Mouse (Mus musculus): ENCODE data around the gene Sypl. TPM values are rescaled to one million over a fixed set of nuclear protein-coding genes. Genes with fewer than 3 reads are reported as not detected.

Gene Sypl
- total and polyA plus RNA-seq, 3 experiments: 13.3 to 110 (median 52.8) TPM

- Histone ChIP-seq H3K36me3 (ENCODE audit: control insufficient read depth in 1 of 2, insufficient read depth in 2 of 2, low read length in 2 of 2) (peaks cover 15 to 32% of the 10 kb centered on the region in 2 experiments), H3K4me3 (ENCODE audit: control insufficient read depth in 1 of 2, insufficient read depth in 1 of 2, low read depth in 2 of 2, low read length in 2 of 2) (no peak overlapping the region), H3K9ac (ENCODE audit: control insufficient read depth, low read depth, low read length, poor library complexity, severe bottlenecking) (no peak overlapping the region), H3K27ac (ENCODE audit: control insufficient read depth, low read depth, low read length) (no peak overlapping the region), H3K9me3 (replicated peaks; ENCODE audit: insufficient read depth, low read length) (no peaks in the 10 kb centered on the region), H3K27me3 (ENCODE audit: control insufficient read depth in 1 of 2, insufficient read depth in 2 of 2, low read length in 2 of 2) (no peaks in the 10 kb centered on the region), H3K4me1 (ENCODE audit: control insufficient read depth in 1 of 2, insufficient read depth in 2 of 2, low read length in 2 of 2) (peaks cover 11 to 18% of the 10 kb centered on the region in 2 experiments), H3K79me2 (ENCODE audit: control insufficient read depth, insufficient read depth, low read length, poor library complexity) (no peaks in the 10 kb centered on the region)
- TF ChIP-seq RCOR1 (IDR thresholded peaks at IDR 0.05; ENCODE audit: low read depth, low read length): no peak
- TF ChIP-seq EP300 (IDR thresholded peaks at IDR 0.05; ENCODE audit: low read depth in 1 of 2, low read length in 2 of 2): peak in 1 of 2 experiments; percentile 16; a peak in 1 of 4 replicates
- peak; percentile 73; the same call in 1 of the 2 replicates for TF ChIP-seq MEF2A (IDR thresholded peaks at IDR 0.05; ENCODE audit: extremely low read depth, insufficient replicate concordance, low read depth, low read length, poor library complexity, severe bottlenecking)
- no peak for TF ChIP-seq NELFE (IDR thresholded peaks at IDR 0.05; ENCODE audit: low read depth, low read length)
- no peak for TF ChIP-seq CHD2 (IDR thresholded peaks at IDR 0.05; ENCODE audit: low read length)
- TF ChIP-seq ZKSCAN1 (IDR thresholded peaks at IDR 0.05; ENCODE audit: low read depth, low read length): no peak
- no peak for TF ChIP-seq ELF1 (IDR thresholded peaks at IDR 0.05; ENCODE audit: low read depth, low read length)
- TF ChIP-seq POLR2AphosphoS2 (IDR thresholded peaks at IDR 0.05; ENCODE audit: low read length): no peak
- TF ChIP-seq E2F4 (IDR thresholded peaks at IDR 0.05; ENCODE audit: borderline replicate concordance, low read depth, low read length): no peak
- no peak for TF ChIP-seq BHLHE40 (IDR thresholded peaks at IDR 0.05; ENCODE audit: borderline replicate concordance, low read depth, low read length)
- no peak for TF ChIP-seq TAL1 (IDR thresholded peaks at IDR 0.05; ENCODE audit: low read length)
- no peak for TF ChIP-seq SMC3 (IDR thresholded peaks at IDR 0.05; ENCODE audit: low read depth, low read length)
- TF ChIP-seq CHD1 (IDR thresholded peaks at IDR 0.05; ENCODE audit: low read depth, low read length): no peak
- TF ChIP-seq GATA1 (IDR thresholded peaks at IDR 0.05; ENCODE audit: low read depth, low read length): no peak
- DNase-seq (ENCODE audit: low read depth, low spot score): no peak
Observed at GRCm38 (mm10) chr12:32972287-32972686, 18.6 kb downstream of the Sypl start.

GRCm38 (mm10) chr12:32974893-32975292, 21.2 kb downstream of the Sypl start:
- H3K9ac ChIP-seq (ENCODE audit: control insufficient read depth, low read depth, low read length, poor library complexity, severe bottlenecking): no peak overlapping the region
- H3K27me3 ChIP-seq (ENCODE audit: control insufficient read depth in 1 of 2, insufficient read depth in 2 of 2, low read length in 2 of 2): no peaks in the 10 kb centered on the region
- no peak for DNase-seq (ENCODE audit: low read depth, low spot score)
- peaks cover 11 to 17% of the 10 kb centered on the region in 2 experiments for H3K4me1 ChIP-seq (ENCODE audit: control insufficient read depth in 1 of 2, insufficient read depth in 2 of 2, low read length in 2 of 2)
- no peak overlapping the region for H3K4me3 ChIP-seq (ENCODE audit: control insufficient read depth in 1 of 2, insufficient read depth in 1 of 2, low read depth in 2 of 2, low read length in 2 of 2)
- H3K36me3 ChIP-seq (ENCODE audit: control insufficient read depth in 1 of 2, insufficient read depth in 2 of 2, low read length in 2 of 2): peaks cover 4 to 29% of the 10 kb centered on the region in 2 experiments
- no peaks in the 10 kb centered on the region for H3K9me3 ChIP-seq (replicated peaks; ENCODE audit: insufficient read depth, low read length)
- no peak overlapping the region for H3K27ac ChIP-seq (ENCODE audit: control insufficient read depth, low read depth, low read length)
- TF ChIP-seq POLR2AphosphoS2 (IDR thresholded peaks at IDR 0.05; ENCODE audit: low read length) (no peak), MXI1 (IDR thresholded peaks at IDR 0.05; ENCODE audit: low read depth, low read length) (no peak)
- H3K79me2 ChIP-seq (ENCODE audit: control insufficient read depth, insufficient read depth, low read length, poor library complexity): no peaks in the 10 kb centered on the region

- TF ChIP-seq MYC (IDR thresholded peaks at IDR 0.05; ENCODE audit: low read depth, low read length) (no peak), MAFK (IDR thresholded peaks at IDR 0.05; ENCODE audit: borderline replicate concordance, low read depth, low read length) (no peak), E2F4 (IDR thresholded peaks at IDR 0.05; ENCODE audit: borderline replicate concordance, low read depth, low read length) (no peak), TAL1 (IDR thresholded peaks at IDR 0.05; ENCODE audit: low read length) (no peak), KAT2A (conservative IDR thresholded peaks at IDR 0.05; ENCODE audit: low read depth, low read length) (no peak)
- peaks cover 11 to 14% of the 10 kb centered on the region in 2 experiments for H3K4me1 ChIP-seq (ENCODE audit: control insufficient read depth in 1 of 2, insufficient read depth in 2 of 2, low read length in 2 of 2)
- no peak for DNase-seq (ENCODE audit: low read depth, low spot score)
- H3K9ac ChIP-seq (ENCODE audit: control insufficient read depth, low read depth, low read length, poor library complexity, severe bottlenecking): no peak overlapping the region
- no peak overlapping the region for H3K4me3 ChIP-seq (ENCODE audit: control insufficient read depth in 1 of 2, insufficient read depth in 1 of 2, low read depth in 2 of 2, low read length in 2 of 2)
- H3K27ac ChIP-seq (ENCODE audit: control insufficient read depth, low read depth, low read length): no peak overlapping the region
- H3K79me2 ChIP-seq (ENCODE audit: control insufficient read depth, insufficient read depth, low read length, poor library complexity): no peaks in the 10 kb centered on the region
- peaks cover 0 to 24% of the 10 kb centered on the region in 2 experiments for H3K36me3 ChIP-seq (ENCODE audit: control insufficient read depth in 1 of 2, insufficient read depth in 2 of 2, low read length in 2 of 2)
- H3K9me3 ChIP-seq (replicated peaks; ENCODE audit: insufficient read depth, low read length): no peaks in the 10 kb centered on the region
- no peaks in the 10 kb centered on the region for H3K27me3 ChIP-seq (ENCODE audit: control insufficient read depth in 1 of 2, insufficient read depth in 2 of 2, low read length in 2 of 2)
Observed at GRCm38 (mm10) chr12:32975501-32975900, 21.8 kb downstream of the Sypl start.
